Mouse (Mus musculus) megakaryocyte, embryonic 14.5 days (primary cell): ENCODE results near the gene Glb1.

Source experiments
- FLI1 ChIP-seq: IDR thresholded peaks from 2 replicates; pipeline ENCODE4 v1.6.1; 2012; ENCODE audit warnings: low read length, inconsistent platforms, mixed read lengths
- GATA1 ChIP-seq: IDR thresholded peaks from 3 replicates; pipeline ENCODE4 v1.6.1; 2012; ENCODE audit warnings: mixed read lengths, low read length, inconsistent platforms, borderline replicate concordance

DNA sequence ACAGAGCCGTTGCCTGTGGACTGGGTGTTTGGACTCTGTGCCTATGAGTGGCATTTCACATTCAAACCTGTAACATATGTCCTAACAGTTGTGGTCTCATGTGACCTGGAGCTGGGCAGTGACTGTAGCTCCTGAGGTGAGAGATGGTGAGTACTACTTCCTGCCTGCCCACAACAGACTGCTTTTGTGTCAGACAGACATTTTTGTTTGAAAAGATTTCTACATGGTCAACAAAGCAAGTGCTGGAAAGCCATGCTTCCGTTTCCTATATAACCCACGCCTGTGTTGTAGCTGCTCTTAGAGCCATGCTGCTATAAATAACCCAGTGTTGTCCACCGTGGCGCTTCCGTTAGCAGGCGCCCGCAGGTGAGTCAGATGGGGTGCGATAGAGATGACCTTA is 11.5 kb downstream of the Glb1 start:
- TF ChIP-seq FLI1 (no peak), GATA1 (no peak)
